Mouse (Mus musculus): Measurements from ENCODE around the gene Gm20431.
"Not testable (repeated sequence)": the region's sequence is repeated elsewhere in the genome, so short reads cannot be mapped to it uniquely, and the experiment has no call there.

The Gm20431 gene

GRCm38 (mm10) chr2:167665972-167666713, 4.8 kb upstream of the Gm20431 start:
- intact Hi-C loops (cut with DNase I) = no loop called here

- intact Hi-C loops (cut with DNase I) = no loop called here
These were observed 1.4 kb upstream of the Gm20431 start for GRCm38 (mm10) chr2:167662713-167663112.

GRCm38 (mm10) chr2:167660611-167660971, 705 bp downstream of the Gm20431 start:
- intact Hi-C loops (cut with DNase I) = no loop called here

- intact Hi-C loops (cut with DNase I) = no loop called here
These were observed 1.3 kb downstream of the Gm20431 start for GRCm38 (mm10) chr2:167659847-167660610.

- intact Hi-C loops (cut with DNase I) = no loop called here
These were observed 2.0 kb downstream of the Gm20431 start for GRCm38 (mm10) chr2:167659177-167659846.

GRCm38 (mm10) chr2:167658712-167659111, 2.6 kb downstream of the Gm20431 start:
- intact Hi-C loops (cut with DNase I) = no loop called here

GRCm38 (mm10) chr2:167657973-167658372, 3.3 kb downstream of the Gm20431 start:
- intact Hi-C loops (cut with DNase I) = no loop called here

GRCm38 (mm10) chr2:167656629-167657478, 4.4 kb downstream of the Gm20431 start:
- intact Hi-C loops (cut with DNase I) = no loop called here

GRCm38 (mm10) chr2:167654911-167655600, 6.2 kb downstream of the Gm20431 start:
- intact Hi-C loops (cut with DNase I) = no loop called here

- intact Hi-C loops (cut with DNase I) = no loop called here
These were observed 8.6 kb downstream of the Gm20431 start for GRCm38 (mm10) chr2:167652694-167653093.

- intact Hi-C loops (cut with DNase I) = no loop called here
These were observed 9.7 kb downstream of the Gm20431 start for GRCm38 (mm10) chr2:167651622-167652021.

GRCm38 (mm10) chr2:167649290-167650032, 11.8 kb downstream of the Gm20431 start:
- intact Hi-C loops (cut with DNase I) = no loop called here

GRCm38 (mm10) chr2:167646411-167646810, 14.9 kb downstream of the Gm20431 start:
- intact Hi-C loops (cut with DNase I) = no loop called here

GRCm38 (mm10) chr2:167643356-167644052, 17.8 kb downstream of the Gm20431 start:
- intact Hi-C loops (cut with DNase I) = not testable (repeated sequence)

GRCm38 (mm10) chr2:167642164-167642563, 19.1 kb downstream of the Gm20431 start:
- intact Hi-C loops (cut with DNase I) = no loop called here

- intact Hi-C loops (cut with DNase I) = loop anchor here (2.0 kb wide), 1 partner anchor 33 kb away; no protein-coding TSS in a partner anchor
These were observed 20.0 kb downstream of the Gm20431 start for GRCm38 (mm10) chr2:167641337-167641736.

- intact Hi-C loops (cut with DNase I) = loop anchor here (2.0 kb wide), 1 partner anchor 35 kb away; no protein-coding TSS in a partner anchor
These were observed 21.0 kb downstream of the Gm20431 start for GRCm38 (mm10) chr2:167640279-167640678.

- intact Hi-C loops (cut with DNase I) = no loop called here
These were observed 26.3 kb downstream of the Gm20431 start for GRCm38 (mm10) chr2:167634865-167635512.
